1 mouse cellular context compared by ENCODE assay signal in genomic region chr14:74929739-74930138, GRCm38 (mm10).
A peak's percentile ranks its signal among the peaks of the same experiment; 100 is the strongest.
TF ChIP-seq lines count a peak whose summit lies in the region.

No protein-coding gene starts in this region.

TF ChIP-seq in MEL, 35 proteins besides CTCF, POLR2A, EP300 and RAD21 (continued from another document):
- peak; percentile 27; the same call in 1 of the 2 replicates for TF ChIP-seq RCOR1 (IDR thresholded peaks at IDR 0.05; ENCODE audit: low read depth, low read length)
- TF ChIP-seq MEF2A (IDR thresholded peaks at IDR 0.05; ENCODE audit: extremely low read depth, insufficient replicate concordance, low read depth, low read length, poor library complexity, severe bottlenecking): no peak
- 0 out of 2 replicates have a peak, but pooled peaks have one; percentile 22 for TF ChIP-seq SIN3A (IDR thresholded peaks at IDR 0.05; ENCODE audit: low read length)
- no peak for TF ChIP-seq USF2 (IDR thresholded peaks at IDR 0.05; ENCODE audit: borderline replicate concordance in 1 of 2, insufficient read depth in 1 of 2, low read depth in 1 of 2, low read length in 2 of 2)
- TF ChIP-seq NRF1 (IDR thresholded peaks at IDR 0.05; ENCODE audit: insufficient read depth, low read depth, low read length, poor library complexity, severe bottlenecking): no peak
- TF ChIP-seq MXI1 (IDR thresholded peaks at IDR 0.05; ENCODE audit: low read depth, low read length): no peak
- no peak for TF ChIP-seq ZMIZ1 (IDR thresholded peaks at IDR 0.05; ENCODE audit: low read depth, low read length)
- TF ChIP-seq ELF1 (IDR thresholded peaks at IDR 0.05; ENCODE audit: low read depth, low read length): no peak
- no peak for TF ChIP-seq ZNF384 (IDR thresholded peaks at IDR 0.05; ENCODE audit: low read depth, low read length)
- TF ChIP-seq ZC3H11A (IDR thresholded peaks at IDR 0.05; ENCODE audit: low read depth, low read length): no peak
